Mouse (Mus musculus) ovary, adult 18-20 months (tissue): ENCODE results near the gene Dynlt1f.
"Not testable (repeated sequence)": the region's sequence is repeated elsewhere in the genome, so short reads cannot be mapped to it uniquely, and the experiment has no call there.

Experiments
- DNase-seq: peaks from one replicate; pipeline ENCODE4 v3.0.0; 2022; ENCODE audit warnings: low spot score, mixed read lengths

Gene Dynlt1f

DNA sequence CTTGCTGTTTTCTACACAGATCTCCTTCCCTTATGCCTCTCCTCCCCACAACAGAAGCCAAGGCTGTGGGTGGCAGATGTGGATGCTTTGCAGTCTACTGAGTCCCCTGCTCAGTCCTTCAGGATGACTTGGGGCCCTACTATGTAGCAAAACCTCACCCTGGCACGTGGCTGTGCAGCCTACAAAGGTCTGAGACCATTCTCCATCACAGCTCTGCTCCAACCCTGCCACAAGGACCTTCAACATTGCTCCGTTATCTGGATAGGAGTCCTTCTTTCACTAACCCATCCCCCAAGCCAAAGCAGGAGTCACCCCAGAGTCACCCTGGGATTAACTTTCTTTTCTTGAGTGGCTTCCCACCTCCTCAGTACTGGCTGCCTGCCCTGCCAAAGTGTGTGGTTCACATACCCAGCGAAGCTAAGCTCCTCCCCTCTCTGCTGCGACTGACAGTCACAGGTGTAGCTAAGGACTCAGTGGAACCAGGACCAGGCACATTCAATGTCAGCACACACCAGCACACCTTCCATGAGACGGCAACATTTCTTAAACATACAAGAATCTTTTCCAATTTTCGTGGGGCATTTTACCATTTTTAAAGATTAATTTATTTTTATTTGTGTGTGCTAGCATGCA lies 30.7 kb downstream of the Dynlt1f start:
- DNase-seq, result not testable (repeated sequence)

- DNase-seq, result not testable (repeated sequence)
Measured at GRCm38 (mm10) chr17:6621976-6622375, 33.7 kb downstream of the Dynlt1f start.

- DNase-seq, result not testable (repeated sequence)
Measured at GRCm38 (mm10) chr17:6620730-6621451, 34.8 kb downstream of the Dynlt1f start.

DNA sequence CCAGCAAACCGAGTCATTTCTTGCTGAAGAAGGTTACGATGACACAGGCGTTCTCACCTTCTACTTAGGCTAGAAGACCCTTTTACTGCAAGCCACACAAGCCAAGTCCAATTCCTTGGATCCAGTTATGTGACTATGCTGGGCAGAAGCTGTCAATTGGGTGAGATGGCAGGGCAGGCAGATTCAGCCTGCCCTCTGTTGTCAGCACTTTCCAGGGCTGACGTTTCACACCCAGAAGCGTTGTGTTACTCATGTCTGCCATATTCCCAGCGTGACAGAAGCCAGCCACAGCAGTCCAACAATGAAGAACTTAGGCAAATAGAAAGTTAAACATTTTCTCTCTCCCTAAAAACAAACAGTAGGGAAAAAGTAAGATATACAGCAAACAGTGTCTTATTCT lies 35.7 kb downstream of the Dynlt1f start:
- not testable (repeated sequence) for DNase-seq

GRCm38 (mm10) chr17:6619271-6619670 lies 36.4 kb downstream of the Dynlt1f start:
- not testable (repeated sequence) for DNase-seq

- DNase-seq, result not testable (repeated sequence)
Measured at GRCm38 (mm10) chr17:6617689-6618400, 37.9 kb downstream of the Dynlt1f start.

DNA sequence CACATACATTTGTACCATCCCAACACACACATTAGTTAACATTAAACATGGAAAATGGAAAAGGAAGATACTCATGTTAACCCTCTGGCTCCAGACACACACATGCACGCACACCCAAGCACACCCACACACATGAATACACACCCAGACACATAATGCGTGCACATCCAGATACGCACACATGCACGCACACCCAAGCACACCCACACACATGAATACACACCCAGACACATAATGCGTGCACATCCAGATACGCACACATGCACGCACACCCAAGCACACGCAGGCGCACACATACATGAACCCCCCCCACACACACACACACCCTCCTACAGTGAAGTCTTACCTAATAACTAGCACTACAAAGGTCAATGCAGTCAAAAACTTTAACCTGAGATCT lies 39.0 kb downstream of the Dynlt1f start:
- not testable (repeated sequence) for DNase-seq

DNA sequence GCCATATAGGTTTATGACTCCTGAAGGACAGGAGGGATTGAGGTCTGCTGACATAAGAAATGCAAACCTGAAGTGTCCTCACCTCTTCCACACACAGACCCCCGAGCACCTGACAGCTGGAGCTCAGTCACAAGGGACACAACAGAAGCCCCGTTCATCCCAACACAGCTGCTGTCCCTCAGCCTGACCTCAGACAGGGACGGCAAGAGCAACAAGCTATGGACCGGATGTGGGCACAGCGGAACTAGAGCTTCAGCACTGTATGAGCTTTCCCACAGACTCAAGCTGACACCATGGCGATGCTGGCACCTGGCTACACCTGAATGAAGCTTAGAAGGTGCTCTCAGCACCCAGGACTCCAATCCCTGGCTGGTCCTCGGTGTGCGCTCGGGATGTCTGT lies 41.4 kb downstream of the Dynlt1f start:
- not testable (repeated sequence) for DNase-seq

DNA sequence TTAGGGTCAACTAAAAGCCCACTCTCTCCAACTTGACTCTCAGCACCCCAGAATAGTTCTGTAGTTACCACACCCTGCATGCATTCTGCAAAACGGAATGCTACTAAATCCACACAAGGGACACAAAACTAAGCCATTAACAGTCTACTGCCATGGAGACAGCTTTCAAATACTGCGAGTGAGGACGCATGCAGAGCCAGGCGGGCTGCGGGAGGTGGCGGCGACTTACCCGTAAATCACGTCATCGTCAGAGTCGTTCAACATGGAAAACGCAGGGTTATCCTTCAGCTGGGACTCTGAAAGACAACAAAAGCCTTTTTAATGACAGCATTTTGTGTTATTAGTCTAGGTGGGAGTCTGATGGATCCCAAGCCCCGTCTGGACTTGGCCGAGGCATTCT lies 42.2 kb downstream of the Dynlt1f start:
- DNase-seq, result not testable (repeated sequence)

- not testable (repeated sequence) for DNase-seq
Measured at GRCm38 (mm10) chr17:6605347-6605746, 50.4 kb downstream of the Dynlt1f start.

GRCm38 (mm10) chr17:6602205-6602604 lies 53.5 kb downstream of the Dynlt1f start:
- not testable (repeated sequence) for DNase-seq

DNA sequence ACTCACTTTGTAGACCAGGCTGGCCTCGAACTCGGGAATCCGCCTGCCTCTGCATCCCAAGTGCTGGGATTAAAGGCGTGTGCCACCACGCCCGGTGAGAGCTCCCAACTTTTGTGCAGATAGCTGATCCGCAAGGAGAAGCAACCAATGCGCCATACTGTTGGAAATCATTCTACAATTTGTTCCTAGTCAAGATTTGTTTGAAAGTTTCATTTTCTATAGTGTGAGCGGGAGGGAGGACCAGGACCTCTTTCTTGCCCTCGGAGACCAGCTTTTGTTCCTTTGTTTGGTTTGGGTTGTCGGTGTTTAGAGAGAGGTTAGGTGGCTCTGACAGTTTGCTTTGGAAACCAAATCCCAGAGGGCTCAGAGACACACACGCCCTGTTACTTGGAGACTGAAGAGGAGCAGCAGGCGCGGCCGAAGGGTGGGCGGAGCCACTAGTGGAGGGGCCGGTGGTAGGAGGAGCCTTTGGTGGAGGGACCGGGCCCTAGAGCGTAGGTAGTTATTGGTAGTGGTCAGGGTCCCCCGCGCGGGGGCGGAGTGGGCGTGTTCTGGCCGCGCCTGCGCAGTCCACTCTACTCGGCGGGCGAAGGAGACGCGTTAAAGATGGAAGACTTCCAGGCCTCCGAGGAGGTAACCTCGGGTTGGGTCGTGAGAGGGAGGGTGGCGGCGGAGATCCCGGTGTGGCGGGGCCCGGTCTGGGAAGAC lies 54.3 kb downstream of the Dynlt1f start, which contains the start of gene Dynlt1c:
Dynlt1c (plus strand) TSS at position 468 of the 708 bp plus-strand sequence.
- peak; percentile 84 for DNase-seq

GRCm38 (mm10) chr17:6600216-6600911 lies 55.3 kb downstream of the Dynlt1f start:
- DNase-seq, result not testable (repeated sequence)

DNA sequence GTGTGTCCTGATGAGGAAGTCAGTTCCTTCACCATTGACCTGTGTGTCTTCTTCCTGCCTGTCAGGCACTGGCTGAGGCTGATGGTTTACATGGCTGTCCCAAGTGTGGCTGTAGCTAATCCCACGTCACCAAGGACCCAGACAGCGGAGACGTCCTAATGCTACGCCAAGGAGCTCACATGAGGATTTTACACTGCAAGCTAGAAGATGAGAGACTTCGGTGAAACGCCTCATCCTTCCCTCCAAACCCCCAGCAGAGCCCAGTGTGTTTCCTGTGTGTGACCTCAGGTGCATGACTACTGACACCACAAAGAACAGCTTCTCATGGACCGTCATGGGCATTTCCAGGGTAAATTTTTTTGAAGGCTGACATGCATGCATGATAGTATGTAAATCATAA lies 57.3 kb downstream of the Dynlt1f start:
- not testable (repeated sequence) for DNase-seq
